Mouse (Mus musculus): ENCODE measurements around the gene Txndc9.
"Not testable (repeated sequence)": the region's sequence is repeated elsewhere in the genome, so short reads cannot be mapped to it uniquely, and the experiment has no call there.

Gene Txndc9

DNA sequence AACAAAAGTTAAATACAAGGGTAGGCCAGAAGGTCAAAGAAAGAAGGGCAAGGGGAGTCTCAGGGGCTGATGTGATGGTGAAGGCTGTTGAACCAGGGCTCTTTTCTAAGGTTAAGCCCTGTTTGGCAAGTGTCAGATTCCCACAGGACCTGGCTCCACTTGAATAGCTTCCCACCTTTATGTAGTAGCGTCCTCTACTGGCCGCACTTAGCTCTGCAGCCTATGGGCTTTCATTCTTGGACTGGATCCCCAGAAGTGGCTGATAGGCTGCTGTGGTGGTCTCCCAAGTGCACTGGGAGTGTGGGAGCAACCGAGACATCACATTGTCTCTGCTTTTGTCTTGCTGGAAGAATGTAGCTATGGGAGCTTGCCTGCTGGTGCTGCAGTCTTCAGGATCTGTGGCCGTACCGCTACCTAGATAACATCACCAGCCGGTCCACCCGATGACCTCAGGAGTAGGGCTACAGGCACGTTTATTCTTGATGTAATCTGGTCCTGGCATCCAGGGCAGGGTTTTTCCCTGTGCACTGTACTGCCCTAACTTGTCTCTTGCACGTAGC, 11.8 kb downstream of the Txndc9 start:
- in situ Hi-C loops (cut with MboI; ENCODE audit: low pct_unique_long_range_greater_than_20kb in 1 of 2, low sequenced_read_pairs in 2 of 2, unreplicated experiment in 1 of 2): loop anchor here in 1 of 2 experiments (5.0 kb wide), 1 partner anchor 89 kb away; no protein-coding TSS in a partner anchor

GRCm38 (mm10) chr1:37984326-37984725, 13.4 kb downstream of the Txndc9 start:
- in situ Hi-C loops (cut with MboI; ENCODE audit: low pct_unique_long_range_greater_than_20kb in 1 of 2, low sequenced_read_pairs in 2 of 2, unreplicated experiment in 1 of 2): no loop called here

- in situ Hi-C loops (cut with MboI; ENCODE audit: low pct_unique_long_range_greater_than_20kb in 1 of 2, low sequenced_read_pairs in 2 of 2, unreplicated experiment in 1 of 2): no loop called here
These were observed 20.4 kb downstream of the Txndc9 start for GRCm38 (mm10) chr1:37977303-37977702.

DNA sequence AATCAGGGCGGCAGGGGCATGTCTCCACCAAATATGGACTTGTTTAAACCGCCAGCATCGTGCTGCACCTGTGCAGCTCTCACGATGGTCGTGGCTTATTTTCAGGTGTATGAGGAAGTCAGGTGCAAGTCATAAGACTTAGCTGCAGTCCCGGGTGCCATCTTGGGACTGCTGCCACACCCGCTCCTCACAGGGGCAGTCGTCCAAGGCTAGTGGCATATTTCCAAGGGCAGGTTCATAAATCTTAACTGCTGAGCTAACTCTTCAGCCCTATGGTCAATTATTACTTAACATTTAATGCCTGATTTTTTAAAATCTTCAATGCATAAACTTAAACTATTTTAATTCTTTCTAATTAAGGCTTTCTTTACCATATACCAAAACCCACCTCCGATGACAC, 21.0 kb downstream of the Txndc9 start:
- in situ Hi-C loops (cut with MboI; ENCODE audit: low pct_unique_long_range_greater_than_20kb in 1 of 2, low sequenced_read_pairs in 2 of 2, unreplicated experiment in 1 of 2): not testable (repeated sequence)

GRCm38 (mm10) chr1:37971520-37971919, 26.2 kb downstream of the Txndc9 start:
- in situ Hi-C loops (cut with MboI; ENCODE audit: low pct_unique_long_range_greater_than_20kb in 1 of 2, low sequenced_read_pairs in 2 of 2, unreplicated experiment in 1 of 2): no loop called here

- in situ Hi-C loops (cut with MboI; ENCODE audit: low pct_unique_long_range_greater_than_20kb in 1 of 2, low sequenced_read_pairs in 2 of 2, unreplicated experiment in 1 of 2): no loop called here
These were observed 28.9 kb downstream of the Txndc9 start for GRCm38 (mm10) chr1:37968746-37969145.

DNA sequence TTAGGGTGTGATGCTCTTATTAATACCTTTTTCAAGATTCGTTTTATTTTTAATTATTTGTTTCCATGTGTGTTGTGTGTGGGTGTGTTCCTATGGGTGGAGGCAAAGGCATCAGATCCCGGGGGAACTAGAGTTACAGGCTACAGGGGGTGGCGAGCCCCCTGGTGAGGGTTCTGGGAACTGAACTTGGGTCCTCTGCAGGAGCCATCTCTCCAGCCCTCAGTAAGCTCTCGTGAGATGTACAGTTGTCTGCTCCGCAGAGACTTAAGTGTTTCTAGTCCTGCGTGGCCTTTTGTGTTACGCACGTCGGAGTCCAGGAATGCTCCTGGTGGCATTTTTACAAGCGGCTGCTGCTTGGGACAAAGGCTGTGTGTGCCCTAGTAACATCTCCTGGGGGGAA, 32.1 kb downstream of the Txndc9 start:
- in situ Hi-C loops (cut with MboI; ENCODE audit: low pct_unique_long_range_greater_than_20kb in 1 of 2, low sequenced_read_pairs in 2 of 2, unreplicated experiment in 1 of 2): no loop called here

DNA sequence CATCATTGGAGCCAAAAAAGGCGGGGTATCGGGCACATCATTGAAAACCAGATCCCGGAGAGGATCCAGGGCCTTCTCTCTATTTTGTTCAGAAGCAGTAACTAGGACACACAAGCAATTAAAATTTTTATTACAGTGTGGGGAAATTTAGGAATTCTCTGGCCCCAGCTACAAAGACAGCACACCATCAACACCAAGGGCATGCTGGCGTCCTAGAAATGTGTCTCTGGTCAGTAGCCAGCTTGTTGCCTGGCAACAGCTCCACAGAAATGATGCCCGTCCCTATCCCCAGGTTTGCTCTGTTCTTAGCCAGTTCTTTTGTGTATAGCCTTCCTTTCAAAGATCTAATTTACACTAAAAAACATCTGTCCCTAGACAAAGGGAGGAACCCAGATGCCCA, 38.2 kb downstream of the Txndc9 start:
- in situ Hi-C loops (cut with MboI; ENCODE audit: low pct_unique_long_range_greater_than_20kb in 1 of 2, low sequenced_read_pairs in 2 of 2, unreplicated experiment in 1 of 2): no loop called here

- in situ Hi-C loops (cut with MboI; ENCODE audit: low pct_unique_long_range_greater_than_20kb in 1 of 2, low sequenced_read_pairs in 2 of 2, unreplicated experiment in 1 of 2): no loop called here
These were observed 39.2 kb downstream of the Txndc9 start for GRCm38 (mm10) chr1:37958516-37958915.

DNA sequence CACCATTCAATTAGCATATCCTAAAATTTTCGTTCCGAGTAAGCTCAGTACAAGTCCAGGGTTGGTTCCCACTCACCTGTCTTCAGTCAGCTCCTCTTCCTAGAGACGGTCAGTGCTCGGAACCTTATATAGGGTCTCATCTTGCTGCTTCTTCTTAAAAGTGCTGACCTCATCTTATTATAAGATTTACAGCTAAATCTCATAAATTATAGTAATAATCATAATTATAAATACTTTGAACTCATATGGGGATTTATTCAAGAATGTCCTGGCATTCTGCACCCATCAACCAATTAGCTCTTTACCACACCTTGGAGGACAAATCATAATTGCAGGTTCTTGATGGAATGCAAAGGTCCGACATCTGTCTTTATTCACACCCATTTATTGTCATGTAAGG, 40.0 kb downstream of the Txndc9 start, which contains the start of gene Lyg1:
Lyg1 (minus strand) TSS at position 101 of the 400 bp plus-strand sequence.
- in situ Hi-C loops (cut with MboI; ENCODE audit: low pct_unique_long_range_greater_than_20kb in 1 of 2, low sequenced_read_pairs in 2 of 2, unreplicated experiment in 1 of 2): no loop called here

GRCm38 (mm10) chr1:37956690-37957431, 40.8 kb downstream of the Txndc9 start:
- in situ Hi-C loops (cut with MboI; ENCODE audit: low pct_unique_long_range_greater_than_20kb in 1 of 2, low sequenced_read_pairs in 2 of 2, unreplicated experiment in 1 of 2): no loop called here

DNA sequence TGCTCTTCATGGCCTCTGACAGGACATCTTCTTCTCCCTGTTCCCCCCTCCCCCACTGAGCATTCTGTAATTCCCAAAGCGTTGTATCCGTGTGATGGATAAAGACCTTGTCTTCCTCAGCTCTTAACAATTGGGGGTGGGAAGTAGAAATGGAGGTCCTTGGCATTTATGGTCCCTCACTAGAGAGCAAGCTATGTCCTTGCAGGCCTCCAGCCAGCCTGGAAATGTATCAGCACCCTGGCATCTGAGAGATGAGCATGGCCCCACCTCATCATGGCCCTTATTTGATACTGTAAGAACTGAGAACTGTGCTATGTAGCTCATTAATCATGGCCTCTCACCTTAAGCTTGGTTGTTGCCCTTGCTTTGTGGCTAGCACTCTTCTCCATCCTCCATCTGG, 42.4 kb downstream of the Txndc9 start:
- in situ Hi-C loops (cut with MboI; ENCODE audit: low pct_unique_long_range_greater_than_20kb in 1 of 2, low sequenced_read_pairs in 2 of 2, unreplicated experiment in 1 of 2): no loop called here

GRCm38 (mm10) chr1:37954786-37955185, 42.9 kb downstream of the Txndc9 start:
- in situ Hi-C loops (cut with MboI; ENCODE audit: low pct_unique_long_range_greater_than_20kb in 1 of 2, low sequenced_read_pairs in 2 of 2, unreplicated experiment in 1 of 2): no loop called here

- in situ Hi-C loops (cut with MboI; ENCODE audit: low pct_unique_long_range_greater_than_20kb in 1 of 2, low sequenced_read_pairs in 2 of 2, unreplicated experiment in 1 of 2): no loop called here
These were observed 48.8 kb downstream of the Txndc9 start for GRCm38 (mm10) chr1:37948906-37949305.

All from mouse embryonic stem cell (cell line).